Mouse (Mus musculus) monocyte, adult 2 months (primary cell): ENCODE data around the gene Ssh2.

ENCODE experiments used
- DNase-seq, 2 experiments: peaks; one replicate each; pipeline ENCODE4 v3.0.0; 2022; ENCODE audit warnings: low spot score in 2 of 2, low read depth in 1 of 2

The Ssh2 gene

GRCm38 (mm10) chr11:77215951-77216760 lies at the start of gene Ssh2:
Ssh2 (plus strand) TSS chr11:77216287.
- peak in 1 of 2 experiments; percentile 49 for DNase-seq

- DNase-seq = no peak
Measured at GRCm38 (mm10) chr11:77173731-77174130, 42.4 kb upstream of the Ssh2 start.

GRCm38 (mm10) chr11:77174531-77174930 lies 41.6 kb upstream of the Ssh2 start:
- DNase-seq = no peak

- no peak for DNase-seq
Measured at GRCm38 (mm10) chr11:77179771-77180170, 36.3 kb upstream of the Ssh2 start.

GRCm38 (mm10) chr11:77180886-77181285 lies 35.2 kb upstream of the Ssh2 start:
- no peak for DNase-seq

GRCm38 (mm10) chr11:77181528-77181927 lies 34.6 kb upstream of the Ssh2 start:
- no peak for DNase-seq

GRCm38 (mm10) chr11:77182041-77182440 lies 34.0 kb upstream of the Ssh2 start:
- DNase-seq = no peak

- DNase-seq = no peak
Measured at GRCm38 (mm10) chr11:77182616-77183015, 33.5 kb upstream of the Ssh2 start.

GRCm38 (mm10) chr11:77184926-77185325 lies 31.2 kb upstream of the Ssh2 start:
- DNase-seq = peak in 1 of 2 experiments; percentile 46

GRCm38 (mm10) chr11:77188868-77189267 lies 27.2 kb upstream of the Ssh2 start, which contains the start of gene Efcab5:
Efcab5 (minus strand) TSS chr11:77188968.
- no peak for DNase-seq

GRCm38 (mm10) chr11:77193410-77193809 lies 22.7 kb upstream of the Ssh2 start:
- DNase-seq = no peak

- no peak for DNase-seq
Measured at GRCm38 (mm10) chr11:77193941-77194553, 22.0 kb upstream of the Ssh2 start.

GRCm38 (mm10) chr11:77194762-77195161 lies 21.3 kb upstream of the Ssh2 start:
- DNase-seq = no peak

GRCm38 (mm10) chr11:77195360-77196109 lies 20.6 kb upstream of the Ssh2 start:
- DNase-seq = no peak

GRCm38 (mm10) chr11:77196181-77197143 lies 19.6 kb upstream of the Ssh2 start:
- DNase-seq = peak; percentile 57 to 69

- DNase-seq = no peak
Measured at GRCm38 (mm10) chr11:77199636-77200035, 16.5 kb upstream of the Ssh2 start.

GRCm38 (mm10) chr11:77200703-77201102 lies 15.4 kb upstream of the Ssh2 start:
- no peak for DNase-seq

- no peak for DNase-seq
Measured at GRCm38 (mm10) chr11:77214142-77214692, 1.9 kb upstream of the Ssh2 start.

- peak in 1 of 2 experiments; percentile 36 for DNase-seq
Measured at GRCm38 (mm10) chr11:77214755-77215154, 1.3 kb upstream of the Ssh2 start.

- no peak for DNase-seq
Measured at GRCm38 (mm10) chr11:77215483-77215882, 604 bp upstream of the Ssh2 start.
